Mouse (Mus musculus): ENCODE data around the gene Dpm2. TPM values are rescaled to one million over a fixed set of nuclear protein-coding genes. Genes with fewer than 3 reads are reported as not detected.
A peak's percentile ranks its signal among the peaks of the same experiment; 100 is the strongest.

Gene Dpm2
- polyA plus RNA-seq, 1 experiment from 2014 or later: 120 TPM

GRCm38 (mm10) chr2:32566536-32567063 lies 4.1 kb upstream of the Dpm2 start:
- Histone ChIP-seq H3K27ac (ENCODE audit: low read depth, low read length) (no peak overlapping the region), H3K4me3 (ENCODE audit: low read depth, low read length) (no peak overlapping the region), H3K36me3 (ENCODE audit: control insufficient read depth, insufficient read depth) (peaks cover 62% of the 10 kb centered on the region), H3K9me3 (ENCODE audit: control insufficient read depth) (no peaks in the 10 kb centered on the region), H3K4me1 (replicated peaks; ENCODE audit: control insufficient read depth, insufficient read depth, low read length) (no peaks in the 10 kb centered on the region), H3K4me2 (replicated peaks; ENCODE audit: low read depth) (no peak overlapping the region), H3K27me3 (replicated peaks; ENCODE audit: control insufficient read depth, insufficient read depth, low read length) (no peaks in the 10 kb centered on the region), H3K9ac (ENCODE audit: low read depth, low read length) (no peak overlapping the region)
- 33% methylated on average over 4 of the region's 4 CpGs for WGBS
- no peak for ATAC-seq
- TF ChIP-seq CTCF (IDR thresholded peaks at IDR 0.05; ENCODE audit: low read depth): peak; percentile 95

- Histone ChIP-seq H3K27me3 (replicated peaks; ENCODE audit: control insufficient read depth, insufficient read depth, low read length) (no peaks in the 10 kb centered on the region), H3K4me3 (ENCODE audit: low read depth, low read length) (no peak overlapping the region), H3K36me3 (ENCODE audit: control insufficient read depth, insufficient read depth) (peaks cover 61% of the 10 kb centered on the region), H3K9me3 (ENCODE audit: control insufficient read depth) (no peaks in the 10 kb centered on the region), H3K4me1 (replicated peaks; ENCODE audit: control insufficient read depth, insufficient read depth, low read length) (no peaks in the 10 kb centered on the region), H3K27ac (ENCODE audit: low read depth, low read length) (no peak overlapping the region), H3K9ac (ENCODE audit: low read depth, low read length) (no peak overlapping the region), H3K4me2 (replicated peaks; ENCODE audit: low read depth) (no peak overlapping the region)
- no peak for TF ChIP-seq CTCF (IDR thresholded peaks at IDR 0.05; ENCODE audit: low read depth)
- ATAC-seq: no peak
- WGBS: 42% methylated on average over 5 of the region's 5 CpGs
These were observed 2.5 kb upstream of the Dpm2 start for GRCm38 (mm10) chr2:32568149-32568548.

- Histone ChIP-seq H3K9me3 (ENCODE audit: control insufficient read depth) (no peaks in the 10 kb centered on the region), H3K4me1 (replicated peaks; ENCODE audit: control insufficient read depth, insufficient read depth, low read length) (no peaks in the 10 kb centered on the region), H3K4me3 (ENCODE audit: low read depth, low read length) (no peak overlapping the region), H3K36me3 (ENCODE audit: control insufficient read depth, insufficient read depth) (peaks cover 57% of the 10 kb centered on the region), H3K4me2 (replicated peaks; ENCODE audit: low read depth) (no peak overlapping the region), H3K9ac (ENCODE audit: low read depth, low read length) (no peak overlapping the region), H3K27me3 (replicated peaks; ENCODE audit: control insufficient read depth, insufficient read depth, low read length) (no peaks in the 10 kb centered on the region), H3K27ac (ENCODE audit: low read depth, low read length) (peak overlapping the region; percentile 15; the same call in 1 of the 2 replicates)
- no peak for ATAC-seq
- WGBS: 87% methylated on average over 3 of the region's 3 CpGs
- TF ChIP-seq CTCF (IDR thresholded peaks at IDR 0.05; ENCODE audit: low read depth): no peak
These were observed 1.7 kb upstream of the Dpm2 start for GRCm38 (mm10) chr2:32568941-32569340.

GRCm38 (mm10) chr2:32572196-32572595 lies 1.5 kb downstream of the Dpm2 start:
- no peak overlapping the region for H3K4me2 ChIP-seq (replicated peaks; ENCODE audit: low read depth)
- no peak for TF ChIP-seq CTCF (IDR thresholded peaks at IDR 0.05; ENCODE audit: low read depth)
- no peak overlapping the region for H3K27ac ChIP-seq (ENCODE audit: low read depth, low read length)
- WGBS: 87% methylated on average over 11 of the region's 11 CpGs
- H3K9ac ChIP-seq (ENCODE audit: low read depth, low read length): no peak overlapping the region
- peaks cover 28% of the 10 kb centered on the region for H3K36me3 ChIP-seq (ENCODE audit: control insufficient read depth, insufficient read depth)
- H3K9me3 ChIP-seq (ENCODE audit: control insufficient read depth): no peaks in the 10 kb centered on the region
- H3K4me1 ChIP-seq (replicated peaks; ENCODE audit: control insufficient read depth, insufficient read depth, low read length): no peaks in the 10 kb centered on the region
- no peak for ATAC-seq
- no peaks in the 10 kb centered on the region for H3K27me3 ChIP-seq (replicated peaks; ENCODE audit: control insufficient read depth, insufficient read depth, low read length)
- H3K4me3 ChIP-seq (ENCODE audit: low read depth, low read length): no peak overlapping the region

- Histone ChIP-seq H3K27me3 (replicated peaks; ENCODE audit: control insufficient read depth, insufficient read depth, low read length) (peaks cover 7% of the 10 kb centered on the region; the same call in 1 of the 2 replicates), H3K4me3 (ENCODE audit: low read depth, low read length) (peak within 1 kb of the TSS; percentile 9), H3K4me1 (replicated peaks; ENCODE audit: control insufficient read depth, insufficient read depth, low read length) (no peaks in the 10 kb centered on the region), H3K9me3 (ENCODE audit: control insufficient read depth) (no peaks in the 10 kb centered on the region), H3K36me3 (ENCODE audit: control insufficient read depth, insufficient read depth) (peaks cover 15% of the 10 kb centered on the region), H3K4me2 (replicated peaks; ENCODE audit: low read depth) (peak within 1 kb of the TSS; percentile 53), H3K9ac (ENCODE audit: low read depth, low read length) (no peak within 1 kb of the TSS), H3K27ac (ENCODE audit: low read depth, low read length) (no peak within 1 kb of the TSS)
- no peak for TF ChIP-seq CTCF (IDR thresholded peaks at IDR 0.05; ENCODE audit: low read depth)
- no peak for ATAC-seq
- WGBS: 81% methylated on average over 6 of the region's 6 CpGs
These were observed 3.8 kb downstream of the Dpm2 start, which contains the start of gene Pip5kl1 for GRCm38 (mm10) chr2:32574497-32574896. Pip5kl1 (plus strand) TSS chr2:32574797.

GRCm38 (mm10) chr2:32574901-32575585 lies 4.4 kb downstream of the Dpm2 start:
- Histone ChIP-seq H3K9me3 (ENCODE audit: control insufficient read depth) (no peaks in the 10 kb centered on the region), H3K36me3 (ENCODE audit: control insufficient read depth, insufficient read depth) (peaks cover 15% of the 10 kb centered on the region), H3K4me3 (ENCODE audit: low read depth, low read length) (peak overlapping the region; percentile 9), H3K27ac (ENCODE audit: low read depth, low read length) (no peak overlapping the region), H3K9ac (ENCODE audit: low read depth, low read length) (no peak overlapping the region), H3K4me1 (replicated peaks; ENCODE audit: control insufficient read depth, insufficient read depth, low read length) (no peaks in the 10 kb centered on the region), H3K27me3 (replicated peaks; ENCODE audit: control insufficient read depth, insufficient read depth, low read length) (peaks cover 7% of the 10 kb centered on the region; the same call in 1 of the 2 replicates), H3K4me2 (replicated peaks; ENCODE audit: low read depth) (peak overlapping the region; percentile 53)
- ATAC-seq: no peak
- 2% methylated on average over 26 of the region's 26 CpGs for WGBS
- TF ChIP-seq CTCF (IDR thresholded peaks at IDR 0.05; ENCODE audit: low read depth): peak; percentile 80

Measured in intestine, postnatal 0 days (tissue).